Mouse (Mus musculus) E14TG2a.4 (cell line): ENCODE measurements around the gene Scfd2.

ENCODE experiments used
- H3K27me3 ChIP-seq: 2 replicates; pipeline ENCODE4 v1.6.1; 2014; ENCODE audit warnings: low read length, control low read depth; ENCODE audit not compliant: insufficient read depth
- H3K36me3 ChIP-seq: 2 replicates; pipeline ENCODE4 v1.6.1; 2014; ENCODE audit warnings: low read length, control low read depth; ENCODE audit not compliant: insufficient read depth
- H3K4me1 ChIP-seq: replicated peaks from 2 replicates; pipeline ENCODE4 v1.6.1; 2014; ENCODE audit warnings: low read depth, low read length, control low read depth
- H3K4me3 ChIP-seq: replicated peaks from 2 replicates; pipeline ENCODE4 v1.5.1; 2014; ENCODE audit warnings: mild to moderate bottlenecking, low read length
- H3K9me3 ChIP-seq: 2 replicates; pipeline ENCODE4 v1.6.1; 2014; ENCODE audit warnings: low read length, control low read depth
- CTCF ChIP-seq: conservative IDR thresholded peaks from 2 replicates; pipeline ENCODE4 v1.5.1; 2014; ENCODE audit warnings: low read length
- NANOG ChIP-seq: IDR thresholded peaks from 2 replicates; pipeline ENCODE4 v1.6.1; 2014; ENCODE audit warnings: borderline replicate concordance, low read length, mixed read lengths
- POU5F1 ChIP-seq: IDR thresholded peaks from 2 replicates; pipeline ENCODE4 v1.6.1; 2014; ENCODE audit warnings: low read length, borderline replicate concordance

Gene Scfd2

DNA sequence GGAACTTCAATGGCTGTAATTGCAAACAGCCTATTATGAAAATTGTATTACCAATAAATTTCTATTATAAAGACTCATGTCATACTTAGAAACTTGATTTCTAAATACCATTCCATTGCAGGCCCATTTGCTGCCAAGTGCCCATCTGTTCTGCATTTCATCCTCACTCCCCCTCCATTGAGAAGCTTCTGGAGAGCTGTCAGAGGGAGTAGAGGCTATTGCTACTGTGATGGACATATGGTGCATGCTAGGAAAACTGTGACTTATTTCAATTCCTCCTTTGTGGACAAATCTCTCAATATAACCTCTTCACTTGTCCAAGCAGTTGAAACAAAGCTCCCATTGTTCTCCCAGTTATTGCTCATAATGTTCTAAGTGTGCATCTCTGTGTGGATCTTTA is 19.9 kb downstream of the Scfd2 start:
- TF ChIP-seq NANOG, result no peak
- no peak for TF ChIP-seq POU5F1
- TF ChIP-seq CTCF, result no peak
- Histone ChIP-seq H3K36me3 (peaks cover 6% of the 10 kb centered on the region; the same call in 1 of the 2 replicates), H3K27me3 (no peaks in the 10 kb centered on the region), H3K4me1 (no peaks in the 10 kb centered on the region), H3K9me3 (peaks cover 10% of the 10 kb centered on the region; the same call in 1 of the 2 replicates), H3K4me3 (no peak overlapping the region)

DNA sequence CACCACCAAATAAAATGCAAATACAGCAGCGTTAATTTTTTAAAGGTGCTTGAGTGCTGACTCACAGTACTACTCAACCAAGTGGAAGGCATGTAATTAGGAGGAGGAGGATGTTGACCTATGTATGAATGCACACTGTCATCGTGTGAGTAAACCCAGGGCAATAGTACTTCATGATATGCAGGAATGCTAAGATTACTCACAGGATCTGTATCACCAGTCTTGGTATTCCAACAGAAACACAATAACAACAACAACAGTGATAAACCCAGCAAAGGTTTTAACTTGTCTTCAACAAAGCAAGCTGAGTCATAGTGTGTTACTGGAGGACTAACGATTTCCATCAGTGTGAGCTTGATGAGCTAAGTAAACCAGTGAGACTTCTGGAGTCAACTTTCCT is 38.9 kb downstream of the Scfd2 start:
- Histone ChIP-seq H3K9me3 (no peaks in the 10 kb centered on the region), H3K4me3 (no peak overlapping the region), H3K27me3 (no peaks in the 10 kb centered on the region), H3K36me3 (no peaks in the 10 kb centered on the region), H3K4me1 (no peaks in the 10 kb centered on the region)
- TF ChIP-seq NANOG (no peak), POU5F1 (no peak), CTCF (no peak)

DNA sequence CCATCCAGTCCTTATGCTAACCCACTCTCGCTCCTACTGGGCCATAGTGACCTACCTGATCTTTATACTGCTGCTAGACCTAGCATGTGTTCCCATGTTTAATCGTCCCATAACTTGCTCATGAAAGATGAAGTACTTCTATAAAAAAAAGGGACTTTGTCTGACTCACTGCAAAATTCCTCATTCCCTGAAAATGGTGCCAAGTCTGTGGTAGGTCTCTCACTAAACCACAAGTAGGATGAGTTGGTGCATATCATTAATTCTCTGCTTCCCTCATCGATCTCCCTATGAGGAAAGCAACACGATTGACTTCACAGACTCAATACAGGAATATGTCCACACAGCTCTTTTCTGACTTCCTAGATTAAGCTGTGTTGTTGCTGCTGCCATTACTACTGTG is 46.9 kb downstream of the Scfd2 start:
- no peaks in the 10 kb centered on the region for H3K36me3 ChIP-seq
- H3K4me1 ChIP-seq, result no peaks in the 10 kb centered on the region
- no peaks in the 10 kb centered on the region for H3K27me3 ChIP-seq
- no peak overlapping the region for H3K4me3 ChIP-seq
- TF ChIP-seq POU5F1, result no peak
- no peak for TF ChIP-seq NANOG
- TF ChIP-seq CTCF, result no peak
- no peaks in the 10 kb centered on the region for H3K9me3 ChIP-seq

DNA sequence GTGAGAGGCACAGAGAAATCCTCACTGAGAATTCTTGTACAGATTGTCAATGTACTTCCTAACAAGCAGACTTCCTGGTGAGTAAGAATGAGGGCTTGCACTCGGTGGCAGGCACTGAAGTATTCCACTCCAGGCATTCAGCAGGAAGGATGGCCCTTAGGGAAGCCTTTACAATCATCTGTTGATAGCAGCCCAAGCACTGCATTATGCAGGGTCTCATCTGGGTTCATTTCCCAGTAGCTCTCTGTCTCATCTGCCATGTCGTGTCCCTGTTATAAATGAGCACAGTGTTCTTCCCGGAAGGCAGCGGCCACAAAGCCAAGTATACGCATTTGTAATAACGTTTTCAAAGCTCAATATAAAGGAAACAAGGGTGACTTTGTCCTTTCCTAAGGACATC is 48.9 kb downstream of the Scfd2 start:
- H3K4me1 ChIP-seq, result no peaks in the 10 kb centered on the region
- TF ChIP-seq POU5F1 (no peak), NANOG (no peak), CTCF (no peak)
- H3K9me3 ChIP-seq, result no peaks in the 10 kb centered on the region
- H3K36me3 ChIP-seq, result no peaks in the 10 kb centered on the region
- no peaks in the 10 kb centered on the region for H3K27me3 ChIP-seq
- H3K4me3 ChIP-seq, result no peak overlapping the region

DNA sequence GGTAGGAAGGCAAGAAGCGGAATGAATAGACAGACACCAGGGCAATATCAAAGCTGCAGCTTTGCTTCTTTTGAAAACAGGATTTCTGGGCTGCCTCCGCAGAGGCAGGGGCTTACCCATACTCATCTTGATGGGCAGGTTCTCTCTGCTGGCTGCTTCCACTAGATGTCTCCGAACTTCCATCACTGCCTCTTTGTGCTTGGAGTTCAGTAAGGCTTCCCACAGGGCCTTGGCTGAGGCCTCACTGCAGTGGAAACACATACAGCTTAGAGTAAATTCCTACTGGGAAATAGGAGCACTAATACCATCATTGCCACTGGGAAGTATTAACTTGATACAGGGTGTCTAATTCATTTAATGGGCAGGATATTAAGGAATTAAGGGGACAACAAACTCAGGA is 49.5 kb downstream of the Scfd2 start:
- TF ChIP-seq NANOG, result no peak
- TF ChIP-seq POU5F1, result no peak
- Histone ChIP-seq H3K27me3 (no peaks in the 10 kb centered on the region), H3K9me3 (no peaks in the 10 kb centered on the region), H3K4me3 (no peak overlapping the region), H3K36me3 (no peaks in the 10 kb centered on the region; the same call in 1 of the 2 replicates), H3K4me1 (no peaks in the 10 kb centered on the region)

DNA sequence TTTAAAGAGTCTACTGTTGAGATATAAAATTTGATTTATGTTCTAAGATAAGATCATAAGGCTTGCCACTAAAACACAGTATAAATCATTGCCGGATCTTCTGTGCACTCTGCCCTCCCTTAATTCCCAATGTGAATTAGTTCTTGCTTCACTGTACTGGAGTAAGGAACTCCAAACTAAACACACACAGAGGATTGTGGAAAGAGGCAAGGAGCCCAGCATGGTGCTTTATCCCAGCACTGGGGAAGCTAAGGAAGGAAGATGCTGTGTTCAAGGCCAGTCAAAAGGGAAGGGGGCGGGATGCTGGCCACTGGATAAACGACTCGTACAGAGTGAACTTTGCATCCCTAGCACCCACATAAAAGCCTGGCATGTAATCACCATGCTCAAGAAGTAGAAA is 51.1 kb downstream of the Scfd2 start:
- no peaks in the 10 kb centered on the region for H3K4me1 ChIP-seq
- H3K27me3 ChIP-seq, result no peaks in the 10 kb centered on the region
- no peaks in the 10 kb centered on the region for H3K9me3 ChIP-seq
- no peak overlapping the region for H3K4me3 ChIP-seq
- H3K36me3 ChIP-seq, result no peaks in the 10 kb centered on the region; the same call in 1 of the 2 replicates
- TF ChIP-seq NANOG, result no peak
- no peak for TF ChIP-seq CTCF
- no peak for TF ChIP-seq POU5F1

DNA sequence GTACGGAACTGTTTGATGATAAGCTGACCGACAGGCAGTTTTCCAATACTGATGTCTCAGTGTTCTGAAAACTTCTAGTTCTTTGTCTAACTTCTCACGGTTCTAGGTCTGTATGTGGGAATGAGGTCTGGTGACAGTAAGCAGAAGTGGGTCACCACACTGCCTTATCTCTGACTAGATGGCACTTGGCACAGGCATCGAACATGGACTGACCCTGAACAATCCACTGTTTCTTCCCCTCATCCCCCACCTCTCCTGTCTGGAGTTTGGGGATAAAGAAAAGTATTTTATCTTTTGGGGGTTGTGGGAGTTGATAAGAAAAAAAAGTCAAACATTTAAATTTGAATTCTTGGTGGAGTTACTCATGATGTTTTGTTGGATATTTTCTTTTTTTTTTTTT is 51.6 kb downstream of the Scfd2 start:
- TF ChIP-seq NANOG, result no peak
- no peak for TF ChIP-seq CTCF
- no peak for TF ChIP-seq POU5F1
- Histone ChIP-seq H3K4me1 (no peaks in the 10 kb centered on the region), H3K4me3 (no peak overlapping the region), H3K36me3 (no peaks in the 10 kb centered on the region; the same call in 1 of the 2 replicates), H3K9me3 (no peaks in the 10 kb centered on the region), H3K27me3 (no peaks in the 10 kb centered on the region)

DNA sequence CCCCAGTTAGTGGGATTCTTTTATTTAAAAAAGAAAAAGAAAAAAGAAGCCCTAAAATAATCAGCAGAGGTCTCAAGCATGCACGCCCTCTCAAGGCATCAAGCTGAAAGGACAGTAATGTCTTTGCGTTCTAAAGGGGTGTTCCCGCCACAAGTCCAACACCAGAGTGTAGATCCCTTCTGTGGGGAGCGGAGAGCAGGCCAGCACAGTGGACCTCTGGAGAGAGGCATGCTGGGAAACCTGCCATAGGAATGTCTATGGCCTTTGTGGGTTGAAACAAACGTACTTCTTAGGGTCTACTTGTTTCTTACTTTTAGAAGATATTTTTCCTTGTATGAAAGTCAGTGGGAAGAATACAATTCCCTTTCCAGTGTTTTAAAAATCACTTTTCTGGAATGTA is 52.4 kb downstream of the Scfd2 start:
- H3K4me1 ChIP-seq, result no peaks in the 10 kb centered on the region
- TF ChIP-seq CTCF (no peak), POU5F1 (no peak), NANOG (no peak)
- H3K9me3 ChIP-seq, result no peaks in the 10 kb centered on the region
- H3K4me3 ChIP-seq, result no peak overlapping the region
- H3K27me3 ChIP-seq, result no peaks in the 10 kb centered on the region
- H3K36me3 ChIP-seq, result no peaks in the 10 kb centered on the region; the same call in 1 of the 2 replicates

DNA sequence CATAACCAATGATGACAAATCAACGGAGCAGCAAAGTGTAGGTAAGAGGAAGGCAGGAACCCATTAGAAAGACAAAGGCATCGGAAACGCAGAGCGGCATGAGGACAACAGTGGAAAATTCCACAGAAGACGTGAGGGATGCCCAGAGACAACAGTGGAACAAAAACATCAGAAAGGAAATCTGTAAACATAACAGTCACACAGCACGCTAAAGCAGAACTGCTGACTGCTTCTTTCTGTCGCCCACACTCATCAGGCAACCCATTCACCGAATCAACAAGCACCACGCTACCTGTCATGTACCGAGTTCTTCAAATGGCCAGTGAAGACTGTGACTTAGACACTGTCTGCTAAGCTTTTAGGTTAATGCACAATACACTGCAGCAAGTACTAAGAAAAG is 55.0 kb downstream of the Scfd2 start:
- TF ChIP-seq POU5F1 (no peak), NANOG (no peak), CTCF (no peak)
- H3K36me3 ChIP-seq, result no peaks in the 10 kb centered on the region; the same call in 1 of the 2 replicates
- H3K4me3 ChIP-seq, result no peak overlapping the region
- no peaks in the 10 kb centered on the region for H3K4me1 ChIP-seq
- H3K27me3 ChIP-seq, result no peaks in the 10 kb centered on the region
- H3K9me3 ChIP-seq, result no peaks in the 10 kb centered on the region
